18 mouse cellular contexts compared by ENCODE assay signal in genomic region chr8:61558051-61558846, GRCm38 (mm10).
DNase-seq lines count a peak whose midpoint lies in the region; ATAC-seq and TF ChIP-seq lines count a peak whose summit lies in the region.
"Had no signal": no experiment of that assay in that cellular context is flagged by ENCODE, and none has a peak within 500 bp of the region (broad histone marks: within the 10 kb centered on the region; RNA-seq: fewer than 3 reads in every experiment).

No protein-coding gene starts in this region.

- no peaks in the 10 kb centered on the region for H3K79me2 ChIP-seq in CH12.LX (replicated peaks; ENCODE audit: control insufficient read depth, extremely low read depth, insufficient read depth, poor library complexity, severe bottlenecking)

- H3K27ac ChIP-seq in heart, embryonic 10.5 days, result no peak overlapping the region
- H3K27ac ChIP-seq in kidney, embryonic 16.5 days (ENCODE audit: low read length), result no peak overlapping the region
- peak overlapping the region; percentile 79 for H3K27ac ChIP-seq in CH12.LX (ENCODE audit: insufficient read depth, low read depth)
- peak overlapping the region; percentile 58 for H3K27ac ChIP-seq in heart, embryonic 15.5 days
- H3K27ac ChIP-seq: embryonic facial prominence, embryonic 15.5 days; hindbrain, embryonic 14.5 days; liver, embryonic 13.5 days had no signal

- no peak for TF ChIP-seq EP300 in CH12.LX (IDR thresholded peaks at IDR 0.05; ENCODE audit: low read length)

- WGBS in heart, embryonic 10.5 days, result 78% methylated on average over 12 of the region's 12 CpGs
- WGBS in kidney, embryonic 16.5 days, result 72% methylated on average over 12 of the region's 12 CpGs
- 51% methylated on average over 12 of the region's 12 CpGs for WGBS in heart, embryonic 15.5 days

- TF ChIP-seq POLR2A in CH12.LX (IDR thresholded peaks at IDR 0.05; ENCODE audit: low read depth, low read length), result no peak

- no peak overlapping the region for H3K4me2 ChIP-seq in kidney, embryonic 16.5 days (replicated peaks; ENCODE audit: low read depth, low read length)
- peak overlapping the region; percentile 53 for H3K4me2 ChIP-seq in CH12.LX (ENCODE audit: insufficient read depth, low read depth, poor library complexity, severe bottlenecking)
- H3K4me2 ChIP-seq in heart, embryonic 15.5 days, result no peak overlapping the region
- H3K4me2 ChIP-seq: embryonic facial prominence, embryonic 15.5 days; hindbrain, embryonic 14.5 days; liver, embryonic 13.5 days had no signal

- TF ChIP-seq CTCF in CH12.LX (conservative IDR thresholded peaks at IDR 0.05 in 1 of 2, IDR thresholded peaks at IDR 0.05 in 1 of 2; ENCODE audit: low read depth in 2 of 2, low read length in 2 of 2), result no peak

- ATAC-seq in kidney, embryonic 16.5 days (ENCODE audit: low FRiP score, low TSS enrichment), result no peak
- no peak for ATAC-seq in heart, embryonic 15.5 days (replicated peaks; ENCODE audit: insufficient number of reproducible peaks, insufficient read depth, low FRiP score, low read depth)
- ATAC-seq: intestine, embryonic 16.5 days; midbrain, embryonic 16.5 days; Patski had no signal

- peaks cover 32% of the 10 kb centered on the region for H3K4me1 ChIP-seq in heart, embryonic 10.5 days
- peaks cover 19% of the 10 kb centered on the region; the same call in 1 of the 2 replicates for H3K4me1 ChIP-seq in kidney, embryonic 16.5 days (ENCODE audit: insufficient read depth, low read length)
- H3K4me1 ChIP-seq in CH12.LX (ENCODE audit: control insufficient read depth in 1 of 2, insufficient read depth in 2 of 2), result peaks cover 31 to 79% of the 10 kb centered on the region in 2 experiments
- peaks cover 48% of the 10 kb centered on the region for H3K4me1 ChIP-seq in heart, embryonic 15.5 days (replicated peaks)

- dilution Hi-C loops in CH12.LX (cut with MboI; ENCODE audit: extremely low pct_ligation_motif_present, extremely low pct_unique_long_range_greater_than_20kb, low sequenced_read_pairs), result no loop called here

- no peak overlapping the region for H3K9ac ChIP-seq in kidney, embryonic 16.5 days (replicated peaks; ENCODE audit: low read length)
- H3K9ac ChIP-seq in CH12.LX (ENCODE audit: insufficient read depth, low read depth), result peak overlapping the region; percentile 23
- H3K9ac ChIP-seq in heart, embryonic 15.5 days, result no peak overlapping the region
- H3K9ac ChIP-seq: embryonic facial prominence, embryonic 15.5 days; hindbrain, embryonic 14.5 days; liver, embryonic 13.5 days had no signal

- H3K27me3 ChIP-seq in heart, embryonic 10.5 days (ENCODE audit: insufficient read depth, poor library complexity, severe bottlenecking), result no peaks in the 10 kb centered on the region
- no peaks in the 10 kb centered on the region for H3K27me3 ChIP-seq in kidney, embryonic 16.5 days (ENCODE audit: insufficient read depth, low read length)
- H3K27me3 ChIP-seq in CH12.LX (replicated peaks), result no peaks in the 10 kb centered on the region
- H3K27me3 ChIP-seq in heart, embryonic 15.5 days, result no peaks in the 10 kb centered on the region
- H3K27me3 ChIP-seq: embryonic facial prominence, embryonic 15.5 days; liver, embryonic 13.5 days; Patski had no signal

- peak; percentile 91 for DNase-seq in heart, adult 11 months
- no peak for DNase-seq in heart, embryonic 10.5 days (ENCODE audit: low spot score)
- DNase-seq in kidney, postnatal 25 days, result peak; percentile 63 to 74
- DNase-seq in CH12.LX (ENCODE audit: extremely low read depth), result no peak
- no peak for DNase-seq in urinary bladder, postnatal 25 days (ENCODE audit: low spot score)
- no peak for DNase-seq in thymus, postnatal 10 days (ENCODE audit: low spot score in 2 of 2)
- DNase-seq: cerebellum, adult 11-12 months; left cerebral cortex, postnatal 4 days; liver, embryonic 13.5 days; thymus, adult 18-20 months had no signal

- no peak overlapping the region for H3K4me3 ChIP-seq in heart, embryonic 10.5 days
- no peak overlapping the region for H3K4me3 ChIP-seq in kidney, embryonic 16.5 days (ENCODE audit: low read length)
- no peak overlapping the region for H3K4me3 ChIP-seq in CH12.LX (replicated peaks in 1 of 3; ENCODE audit: low read depth in 2 of 3, low read length in 2 of 3, poor library complexity in 1 of 3)
- H3K4me3 ChIP-seq in heart, embryonic 15.5 days, result no peak overlapping the region
- H3K4me3 ChIP-seq: embryonic facial prominence, embryonic 15.5 days; liver, embryonic 13.5 days; megakaryocyte, embryonic 14.5 days had no signal

- no peaks in the 10 kb centered on the region for H3K9me3 ChIP-seq in heart, embryonic 10.5 days
- no peaks in the 10 kb centered on the region for H3K9me3 ChIP-seq in kidney, embryonic 16.5 days (ENCODE audit: low read length)
- no peaks in the 10 kb centered on the region for H3K9me3 ChIP-seq in CH12.LX (replicated peaks; ENCODE audit: low read length)
- H3K9me3 ChIP-seq in heart, embryonic 15.5 days (replicated peaks), result no peaks in the 10 kb centered on the region
- H3K9me3 ChIP-seq: embryonic facial prominence, embryonic 15.5 days; liver, embryonic 13.5 days; megakaryocyte, embryonic 14.5 days had no signal

- TF ChIP-seq RAD21 in CH12.LX (IDR thresholded peaks at IDR 0.05; ENCODE audit: low read depth, low read length), result no peak

- in situ Hi-C loops in CH12.LX (cut with MboI; ENCODE audit: low pct_ligation_motif_present, low pct_unique_long_range_greater_than_20kb, low sequenced_read_pairs), result no loop called here

- peaks cover 5% of the 10 kb centered on the region; the same call in 1 of the 2 replicates for H3K36me3 ChIP-seq in heart, embryonic 10.5 days
- H3K36me3 ChIP-seq in kidney, embryonic 16.5 days (ENCODE audit: insufficient read depth, low read length), result no peaks in the 10 kb centered on the region
- no peaks in the 10 kb centered on the region for H3K36me3 ChIP-seq in CH12.LX (replicated peaks in 1 of 2; ENCODE audit: control insufficient read depth in 1 of 2, insufficient read depth in 1 of 2, low read length in 1 of 2)
- no peaks in the 10 kb centered on the region for H3K36me3 ChIP-seq in heart, embryonic 15.5 days
- H3K36me3 ChIP-seq: embryonic facial prominence, embryonic 15.5 days; liver, embryonic 13.5 days had no signal

TF ChIP-seq in CH12.LX, 34 proteins besides CTCF, POLR2A, EP300 and RAD21:
- TF ChIP-seq MEF2A (IDR thresholded peaks at IDR 0.05; ENCODE audit: borderline replicate concordance, low read depth, low read length), result 0 out of 2 replicates have a peak, but pooled peaks have one; percentile 11
- no peak for TF ChIP-seq MAFK (IDR thresholded peaks at IDR 0.05; ENCODE audit: insufficient replicate concordance, low read length)

Comparison
In these comparisons a context has a peak if more than half of its experiments do, and no peak if none do; other contexts are left out.
1. DNase-seq: peak in heart, adult 11 months (single experiment) and kidney, postnatal 25 days (2 of 2); none in heart, embryonic 10.5 days (single experiment), CH12.LX (single experiment), urinary bladder, postnatal 25 days (single experiment) and thymus, postnatal 10 days (0 of 2).
2. H3K27ac ChIP-seq: peak in CH12.LX (single experiment) and heart, embryonic 15.5 days (single experiment); none in heart, embryonic 10.5 days (single experiment) and kidney, embryonic 16.5 days (single experiment).